Mouse (Mus musculus): ENCODE results near the gene Cbfa2t3. TPM values are rescaled to one million over a fixed set of nuclear protein-coding genes. Genes with fewer than 3 reads are reported as not detected.
"Not testable (repeated sequence)": the region's sequence is repeated elsewhere in the genome, so short reads cannot be mapped to it uniquely, and the experiment has no call there.

Gene Cbfa2t3
- total and polyA plus RNA-seq, 2 experiments from 2014 or later: 5.6 to 9.5 TPM

DNA sequence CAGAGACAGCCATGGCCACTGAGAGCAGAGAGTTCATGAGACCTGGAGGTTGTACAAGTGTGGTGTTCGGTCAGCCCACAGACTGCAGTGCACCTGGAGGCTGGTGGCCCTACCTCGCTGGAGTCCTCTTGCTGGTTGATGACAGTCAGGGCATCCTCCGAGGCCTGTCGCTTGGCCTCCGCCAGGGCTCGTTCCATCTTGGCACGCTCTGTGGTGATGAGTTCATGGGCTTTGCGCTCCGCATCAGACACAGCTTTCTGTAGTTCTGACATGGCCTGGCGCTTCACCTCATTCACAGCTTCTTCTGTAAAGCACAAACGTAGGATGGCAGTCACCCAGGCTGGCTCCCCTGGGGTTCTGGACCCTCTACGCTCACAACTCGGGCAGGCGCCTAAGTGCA, 65.7 kb downstream of the Cbfa2t3 start:
- Histone ChIP-seq H3K4me1 (ENCODE audit: insufficient read depth) (no peaks in the 10 kb centered on the region), H3K9ac (no peak overlapping the region), H3K36me3 (ENCODE audit: insufficient read depth) (peaks cover 34% of the 10 kb centered on the region), H3K9me3 (ENCODE audit: low read length) (no peaks in the 10 kb centered on the region), H3K27me3 (ENCODE audit: insufficient read depth, low read length) (no peaks in the 10 kb centered on the region), H3K4me3 (ENCODE audit: low read depth, low read length) (no peak overlapping the region), H3K27ac (ENCODE audit: low read depth, low read length) (no peak overlapping the region), H3K4me2 (ENCODE audit: low read depth) (no peak overlapping the region)
- DNase-seq: no peak
- no peak for ATAC-seq
- WGBS: 88% methylated on average over 14 of the region's 14 CpGs
- no peak for TF ChIP-seq CTCF (IDR thresholded peaks at IDR 0.05; ENCODE audit: low read depth)

GRCm38 (mm10) chr8:122632134-122632533, 66.8 kb downstream of the Cbfa2t3 start:
- not testable (repeated sequence) for H3K4me2 ChIP-seq (ENCODE audit: low read depth); H3K9me3 ChIP-seq (ENCODE audit: low read length); H3K4me1 ChIP-seq (ENCODE audit: insufficient read depth); H3K27me3 ChIP-seq (ENCODE audit: insufficient read depth, low read length); H3K27ac ChIP-seq (ENCODE audit: low read depth, low read length); DNase-seq; ATAC-seq; H3K4me3 ChIP-seq (ENCODE audit: low read depth, low read length); H3K9ac ChIP-seq
- H3K36me3 ChIP-seq (ENCODE audit: insufficient read depth): peaks cover 28% of the 10 kb centered on the region
- WGBS: 75% methylated on average over 3 of the region's 3 CpGs

DNA sequence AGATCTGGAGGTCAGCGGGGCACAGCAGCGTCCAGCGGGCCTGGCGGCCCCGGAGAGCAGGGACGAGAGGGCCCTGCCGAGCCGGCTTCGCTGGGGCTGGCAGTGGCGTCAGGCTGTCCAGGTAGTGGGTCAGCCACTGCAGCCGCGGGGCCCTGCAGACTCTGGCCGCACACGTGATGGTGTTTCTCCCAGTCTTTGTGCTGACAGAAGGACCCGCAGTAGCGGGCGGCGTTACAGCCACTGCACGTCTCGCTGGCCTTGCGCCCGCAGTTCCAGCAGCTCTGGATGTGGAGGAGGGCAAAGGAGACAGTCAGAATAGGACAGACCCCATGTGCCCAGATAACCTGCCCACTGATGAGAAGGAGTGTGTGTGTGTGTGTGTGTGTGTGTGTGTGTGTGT, 68.2 kb downstream of the Cbfa2t3 start:
- Histone ChIP-seq H3K9me3 (ENCODE audit: low read length) (no peaks in the 10 kb centered on the region), H3K4me2 (ENCODE audit: low read depth) (no peak overlapping the region), H3K4me1 (ENCODE audit: insufficient read depth) (no peaks in the 10 kb centered on the region), H3K27me3 (ENCODE audit: insufficient read depth, low read length) (no peaks in the 10 kb centered on the region), H3K36me3 (ENCODE audit: insufficient read depth) (peaks cover 28% of the 10 kb centered on the region), H3K9ac (no peak overlapping the region), H3K27ac (ENCODE audit: low read depth, low read length) (no peak overlapping the region), H3K4me3 (ENCODE audit: low read depth, low read length) (no peak overlapping the region)
- TF ChIP-seq CTCF (IDR thresholded peaks at IDR 0.05; ENCODE audit: low read depth): no peak
- DNase-seq: no peak
- ATAC-seq: no peak
- 55% methylated on average over 22 of the region's 22 CpGs for WGBS

- WGBS: 28% methylated on average over 10 of the region's 10 CpGs
- no peak overlapping the region for H3K4me3 ChIP-seq (ENCODE audit: low read depth, low read length)
- no peaks in the 10 kb centered on the region for H3K9me3 ChIP-seq (ENCODE audit: low read length)
- H3K27me3 ChIP-seq (ENCODE audit: insufficient read depth, low read length): no peaks in the 10 kb centered on the region
- TF ChIP-seq CTCF (IDR thresholded peaks at IDR 0.05; ENCODE audit: low read depth): no peak
- no peaks in the 10 kb centered on the region for H3K4me1 ChIP-seq (ENCODE audit: insufficient read depth)
- no peak overlapping the region for H3K4me2 ChIP-seq (ENCODE audit: low read depth)
- DNase-seq (no peak), ATAC-seq (no peak)
- H3K27ac ChIP-seq (ENCODE audit: low read depth, low read length): no peak overlapping the region
- H3K36me3 ChIP-seq (ENCODE audit: insufficient read depth): peaks cover 21% of the 10 kb centered on the region
- H3K9ac ChIP-seq: no peak overlapping the region
These were observed 69.5 kb downstream of the Cbfa2t3 start for GRCm38 (mm10) chr8:122629388-122629787.

- Histone ChIP-seq H3K4me2 (ENCODE audit: low read depth) (no peak overlapping the region), H3K9ac (no peak overlapping the region), H3K4me1 (ENCODE audit: insufficient read depth) (no peaks in the 10 kb centered on the region), H3K36me3 (ENCODE audit: insufficient read depth) (peaks cover 4% of the 10 kb centered on the region), H3K4me3 (ENCODE audit: low read depth, low read length) (no peak overlapping the region), H3K27ac (ENCODE audit: low read depth, low read length) (no peak overlapping the region), H3K9me3 (ENCODE audit: low read length) (no peaks in the 10 kb centered on the region), H3K27me3 (ENCODE audit: insufficient read depth, low read length) (no peaks in the 10 kb centered on the region)
- 81% methylated on average over 2 of the region's 2 CpGs for WGBS
- no peak for ATAC-seq
- no peak for DNase-seq
- no peak for TF ChIP-seq CTCF (IDR thresholded peaks at IDR 0.05; ENCODE audit: low read depth)
These were observed 72.0 kb downstream of the Cbfa2t3 start for GRCm38 (mm10) chr8:122626896-122627295.

DNA sequence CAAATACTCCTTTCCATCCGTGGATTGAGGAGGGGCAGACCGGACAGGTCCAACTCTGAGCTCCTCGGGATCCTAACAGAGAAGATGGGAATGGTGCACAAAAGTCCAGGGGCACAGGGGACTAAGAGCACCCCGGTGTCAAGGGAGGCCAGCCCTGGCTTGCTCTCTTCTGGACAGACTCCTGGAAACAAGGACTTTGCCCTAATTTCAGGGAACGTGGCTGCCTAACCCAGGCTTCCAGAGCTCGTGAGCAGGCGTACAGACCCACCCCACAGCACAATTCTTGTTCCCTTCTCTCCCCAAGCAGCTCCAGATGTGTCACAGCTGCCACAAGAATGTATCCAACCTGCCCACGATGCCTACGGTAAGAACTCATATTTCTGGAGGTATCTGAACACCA, 73.1 kb downstream of the Cbfa2t3 start:
- 85% methylated on average over 9 of the region's 9 CpGs for WGBS
- H3K27me3 ChIP-seq (ENCODE audit: insufficient read depth, low read length): no peaks in the 10 kb centered on the region
- H3K27ac ChIP-seq (ENCODE audit: low read depth, low read length): no peak overlapping the region
- no peaks in the 10 kb centered on the region for H3K4me1 ChIP-seq (ENCODE audit: insufficient read depth)
- no peak for ATAC-seq
- H3K9me3 ChIP-seq (ENCODE audit: low read length): no peaks in the 10 kb centered on the region
- H3K4me3 ChIP-seq (ENCODE audit: low read depth, low read length): no peak overlapping the region
- H3K4me2 ChIP-seq (ENCODE audit: low read depth): no peak overlapping the region
- peaks cover 4% of the 10 kb centered on the region for H3K36me3 ChIP-seq (ENCODE audit: insufficient read depth)
- DNase-seq: no peak
- H3K9ac ChIP-seq: no peak overlapping the region
- TF ChIP-seq CTCF (IDR thresholded peaks at IDR 0.05; ENCODE audit: low read depth): no peak

- ATAC-seq (no peak), DNase-seq (no peak)
- no peaks in the 10 kb centered on the region for H3K4me1 ChIP-seq (ENCODE audit: insufficient read depth)
- H3K4me2 ChIP-seq (ENCODE audit: low read depth): no peak overlapping the region
- no peak overlapping the region for H3K27ac ChIP-seq (ENCODE audit: low read depth, low read length)
- TF ChIP-seq CTCF (IDR thresholded peaks at IDR 0.05; ENCODE audit: low read depth): no peak
- 77% methylated on average over 5 of the region's 5 CpGs for WGBS
- no peaks in the 10 kb centered on the region for H3K9me3 ChIP-seq (ENCODE audit: low read length)
- no peaks in the 10 kb centered on the region for H3K27me3 ChIP-seq (ENCODE audit: insufficient read depth, low read length)
- no peak overlapping the region for H3K4me3 ChIP-seq (ENCODE audit: low read depth, low read length)
- H3K9ac ChIP-seq: no peak overlapping the region
- H3K36me3 ChIP-seq (ENCODE audit: insufficient read depth): no peaks in the 10 kb centered on the region; the same call in 1 of the 2 replicates
These were observed 74.3 kb downstream of the Cbfa2t3 start for GRCm38 (mm10) chr8:122624653-122625052.
